In the genomic region with DNA sequence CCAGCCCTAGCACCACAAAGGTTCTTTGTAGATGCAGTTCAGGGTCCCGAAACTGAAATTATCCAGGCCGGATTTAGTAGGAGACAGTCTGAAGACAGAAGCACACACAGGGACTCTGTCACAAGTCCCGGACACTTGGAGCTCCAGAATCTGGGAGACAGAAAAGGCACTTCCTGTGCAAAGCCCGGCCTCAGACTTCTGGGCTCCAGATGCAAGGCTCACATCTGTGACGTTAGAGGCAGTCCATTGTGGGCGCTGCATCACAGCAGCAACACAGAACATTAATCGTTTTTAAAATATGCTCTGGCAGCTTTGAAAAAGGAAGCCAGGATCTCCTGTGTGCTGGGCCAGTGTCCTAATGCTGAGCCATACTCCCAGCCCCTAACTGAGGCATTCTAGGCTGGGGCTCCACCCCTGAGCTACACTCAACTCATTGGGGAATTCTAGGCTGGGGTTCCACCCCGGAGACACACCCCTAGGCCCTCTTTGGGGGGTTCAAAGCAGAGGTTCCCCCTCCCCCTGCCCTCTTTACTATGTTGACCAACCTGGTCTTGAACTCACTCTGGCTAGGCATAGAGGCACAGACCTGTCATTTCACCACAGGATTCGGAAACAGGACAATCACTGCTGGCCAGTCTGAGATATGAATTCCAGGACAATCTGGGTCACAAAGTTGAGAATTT, we compare ENCODE assay signal across 8 mouse cellular contexts. TPM values are rescaled to one million over a fixed set of nuclear protein-coding genes. Genes with fewer than 3 reads are reported as not detected.
DNase-seq lines count a peak whose midpoint lies in the region; ATAC-seq and TF ChIP-seq lines count a peak whose summit lies in the region.

No protein-coding gene starts in this region.

- H3K36me3 ChIP-seq in limb, embryonic 11.5 days (ENCODE audit: control insufficient read depth, insufficient read depth, low read length): peaks cover 5% of the 10 kb centered on the region; the same call in 1 of the 2 replicates
- no peaks in the 10 kb centered on the region for H3K36me3 ChIP-seq in midbrain, postnatal 0 days (ENCODE audit: insufficient read depth, low read length)

- H3K9me3 ChIP-seq in limb, embryonic 11.5 days (ENCODE audit: control insufficient read depth, low read length): no peaks in the 10 kb centered on the region
- H3K9me3 ChIP-seq in midbrain, postnatal 0 days (ENCODE audit: low read length): no peaks in the 10 kb centered on the region

- peaks cover 17% of the 10 kb centered on the region for H3K4me1 ChIP-seq in cortical plate, adult 2 months (ENCODE audit: control insufficient read depth, insufficient read depth, low read length)
- H3K4me1 ChIP-seq in limb, embryonic 11.5 days (ENCODE audit: control insufficient read depth, insufficient read depth, low read length): peaks cover 30% of the 10 kb centered on the region
- peaks cover 36% of the 10 kb centered on the region for H3K4me1 ChIP-seq in midbrain, postnatal 0 days (ENCODE audit: insufficient read depth, low read length)

- TF ChIP-seq CTCF in cortical plate, adult 2 months (IDR thresholded peaks at IDR 0.05; ENCODE audit: extremely low read depth, insufficient read depth, low read length): no peak
- no peak for TF ChIP-seq CTCF in midbrain, postnatal 0 days (IDR thresholded peaks at IDR 0.05)

- peak overlapping the region; percentile 77 for H3K9ac ChIP-seq in limb, embryonic 11.5 days (ENCODE audit: low read length)
- H3K9ac ChIP-seq in midbrain, postnatal 0 days (replicated peaks; ENCODE audit: low read length, poor library complexity, severe bottlenecking): peak overlapping the region; percentile 72

- peak; percentile 67 for DNase-seq in cerebellum, adult 9-10 months
- no peak for DNase-seq in cerebellum, postnatal 4 days (ENCODE audit: low spot score in 2 of 2)
- DNase-seq in heart, postnatal 25 days (ENCODE audit: low spot score): peak; percentile 52
- DNase-seq in limb, embryonic 11.5 days (ENCODE audit: low spot score): peak; percentile 57
- no peak for DNase-seq in midbrain, postnatal 0 days (ENCODE audit: low spot score)
- DNase-seq in yolk sac, embryonic 10.5 days (ENCODE audit: low spot score): no peak
- DNase-seq in cerebellum, postnatal 36 days: no peak

- WGBS in limb, embryonic 11.5 days: 35% methylated on average over 9 of the region's 9 CpGs
- 57% methylated on average over 9 of the region's 9 CpGs for whole genome bisulfite sequencing in midbrain, postnatal 0 days

- no peak for ATAC-seq in limb, embryonic 11.5 days (ENCODE audit: insufficient number of reproducible peaks, low FRiP score, low TSS enrichment, low read depth)
- ATAC-seq in midbrain, postnatal 0 days (ENCODE audit: low FRiP score): no peak

- peak overlapping the region; percentile 81 for H3K27ac ChIP-seq in cortical plate, adult 2 months (ENCODE audit: insufficient read depth, low read length)
- peak overlapping the region; percentile 100 for H3K27ac ChIP-seq in limb, embryonic 11.5 days (replicated peaks; ENCODE audit: low read depth, low read length)
- H3K27ac ChIP-seq in midbrain, postnatal 0 days (ENCODE audit: low read depth, low read length): peak overlapping the region; percentile 99

- no peak for TF ChIP-seq POLR2A in cortical plate, adult 2 months (IDR thresholded peaks at IDR 0.05; ENCODE audit: extremely low read depth, insufficient read depth, low read length)

- intact Hi-C loops in heart, postnatal 25 days (cut with DNase I): loop anchor here (10.0 kb wide), 1 partner anchor 293 kb away; a partner anchor contains a TSS

- H3K27me3 ChIP-seq in limb, embryonic 11.5 days (ENCODE audit: control insufficient read depth, insufficient read depth, low read length): no peaks in the 10 kb centered on the region
- no peaks in the 10 kb centered on the region for H3K27me3 ChIP-seq in midbrain, postnatal 0 days (ENCODE audit: insufficient read depth, low read length)

- peak overlapping the region; percentile 54 for H3K4me2 ChIP-seq in limb, embryonic 11.5 days (ENCODE audit: low read depth, severe bottlenecking)
- H3K4me2 ChIP-seq in midbrain, postnatal 0 days (ENCODE audit: low read depth, low read length, poor library complexity, severe bottlenecking): peak overlapping the region; percentile 58

- no peak overlapping the region for H3K4me3 ChIP-seq in cortical plate, adult 2 months (ENCODE audit: insufficient read depth, low read length)
- H3K4me3 ChIP-seq in limb, embryonic 11.5 days (ENCODE audit: low read depth, low read length): peak overlapping the region; percentile 99
- H3K4me3 ChIP-seq in midbrain, postnatal 0 days (ENCODE audit: low read depth, low read length): no peak overlapping the region

RNA-seq across cellular contexts. Expression of a gene that starts 2.0 kb away (rescaled TPM):
- 53.3 and 54.1 TPM in 2 replicates for polyA plus RNA-seq in cortical plate, adult 2 months (2012; rRNA removed)
- total RNA-seq in heart, postnatal 25 days (2021): 10 to 100 TPM; 54.6 to 59.3 TPM
- polyA plus RNA-seq in limb, embryonic 11.5 days (2014; fragmentation: Nextera tagmentation; extraction: Ambion mirVana): 328 and 351 TPM in 2 replicates
- 114 and 119 TPM in 2 replicates for total RNA-seq in midbrain, postnatal 0 days (2014; rRNA removed)
- 46.2 and 49.7 TPM in 2 replicates for polyA plus RNA-seq in midbrain, postnatal 0 days (2015; fragmentation: Nextera tagmentation; extraction: Ambion mirVana)

RNA-seq across cellular contexts. Expression of a gene that starts 22.0 kb away (rescaled TPM):
- 4.3 and 5.2 TPM in 2 replicates for polyA plus RNA-seq in cortical plate, adult 2 months (2012; rRNA removed)
- under 1 TPM in 1 of 2 experiments, not detected in 1; 0.44 TPM for total RNA-seq in heart, postnatal 25 days (2021)
- polyA plus RNA-seq in limb, embryonic 11.5 days (2014; fragmentation: Nextera tagmentation; extraction: Ambion mirVana): 16.0 and 19.6 TPM in 2 replicates
- 5.9 and 7.5 TPM in 2 replicates for total RNA-seq in midbrain, postnatal 0 days (2014; rRNA removed)
- 11.7 and 14.6 TPM in 2 replicates for polyA plus RNA-seq in midbrain, postnatal 0 days (2015; fragmentation: Nextera tagmentation; extraction: Ambion mirVana)

RNA-seq across cellular contexts. Expression of a gene that starts 22.2 kb away (rescaled TPM):
- polyA plus RNA-seq in cortical plate, adult 2 months (2012; rRNA removed): 79.9 and 80.5 TPM in 2 replicates
- not detected for total RNA-seq in heart, postnatal 25 days (2021)
- 95.1 and 95.7 TPM in 2 replicates for polyA plus RNA-seq in limb, embryonic 11.5 days (2014; fragmentation: Nextera tagmentation; extraction: Ambion mirVana)
- total RNA-seq in midbrain, postnatal 0 days (2014; rRNA removed): 494 and 539 TPM in 2 replicates
- polyA plus RNA-seq in midbrain, postnatal 0 days (2015; fragmentation: Nextera tagmentation; extraction: Ambion mirVana): 350 and 358 TPM in 2 replicates

RNA-seq across cellular contexts. Expression of a gene that starts 31.5 kb away (rescaled TPM):
- polyA plus RNA-seq in cortical plate, adult 2 months (2012; rRNA removed): 0.13 and 0.21 TPM in 2 replicates
- under 1 TPM; 0.59 to 0.70 TPM for total RNA-seq in heart, postnatal 25 days (2021)
- polyA plus RNA-seq in limb, embryonic 11.5 days (2014; fragmentation: Nextera tagmentation; extraction: Ambion mirVana): 0.21 and 0.29 TPM in 2 replicates
- 0.24 TPM in 1 of 2 replicates, not detected in the other for total RNA-seq in midbrain, postnatal 0 days (2014; rRNA removed)
- polyA plus RNA-seq in midbrain, postnatal 0 days (2015; fragmentation: Nextera tagmentation; extraction: Ambion mirVana): 0.18 and 0.27 TPM in 2 replicates

RNA-seq across cellular contexts. Expression of a gene that starts 33.8 kb away (rescaled TPM):
- not detected in 2 replicates for polyA plus RNA-seq in cortical plate, adult 2 months (2012; rRNA removed)
- not detected for total RNA-seq in heart, postnatal 25 days (2021)
- 0.20 TPM in 1 of 2 replicates, not detected in the other for polyA plus RNA-seq in limb, embryonic 11.5 days (2014; fragmentation: Nextera tagmentation; extraction: Ambion mirVana)
- not detected in 2 replicates for total RNA-seq in midbrain, postnatal 0 days (2014; rRNA removed)
- not detected in 2 replicates for polyA plus RNA-seq in midbrain, postnatal 0 days (2015; fragmentation: Nextera tagmentation; extraction: Ambion mirVana)

Comparison
In these comparisons a context has a peak if more than half of its experiments do, and no peak if none do; other contexts are left out.
1. DNase-seq: peak in cerebellum, adult 9-10 months (single experiment), heart, postnatal 25 days (single experiment) and limb, embryonic 11.5 days (single experiment); none in cerebellum, postnatal 4 days (0 of 2), midbrain, postnatal 0 days (single experiment), yolk sac, embryonic 10.5 days (single experiment) and cerebellum, postnatal 36 days (0 of 2).
2. Peak in every context shown above with its lines, with median percentiles within 50 percentile points of each other: H3K27ac ChIP-seq.